Mouse (Mus musculus): ENCODE measurements around the gene Dgcr8. TPM values are rescaled to one million over a fixed set of nuclear protein-coding genes. Genes with fewer than 3 reads are reported as not detected.

Gene Dgcr8
- polyA plus RNA-seq, 1 experiment = 11.9 TPM

DNA sequence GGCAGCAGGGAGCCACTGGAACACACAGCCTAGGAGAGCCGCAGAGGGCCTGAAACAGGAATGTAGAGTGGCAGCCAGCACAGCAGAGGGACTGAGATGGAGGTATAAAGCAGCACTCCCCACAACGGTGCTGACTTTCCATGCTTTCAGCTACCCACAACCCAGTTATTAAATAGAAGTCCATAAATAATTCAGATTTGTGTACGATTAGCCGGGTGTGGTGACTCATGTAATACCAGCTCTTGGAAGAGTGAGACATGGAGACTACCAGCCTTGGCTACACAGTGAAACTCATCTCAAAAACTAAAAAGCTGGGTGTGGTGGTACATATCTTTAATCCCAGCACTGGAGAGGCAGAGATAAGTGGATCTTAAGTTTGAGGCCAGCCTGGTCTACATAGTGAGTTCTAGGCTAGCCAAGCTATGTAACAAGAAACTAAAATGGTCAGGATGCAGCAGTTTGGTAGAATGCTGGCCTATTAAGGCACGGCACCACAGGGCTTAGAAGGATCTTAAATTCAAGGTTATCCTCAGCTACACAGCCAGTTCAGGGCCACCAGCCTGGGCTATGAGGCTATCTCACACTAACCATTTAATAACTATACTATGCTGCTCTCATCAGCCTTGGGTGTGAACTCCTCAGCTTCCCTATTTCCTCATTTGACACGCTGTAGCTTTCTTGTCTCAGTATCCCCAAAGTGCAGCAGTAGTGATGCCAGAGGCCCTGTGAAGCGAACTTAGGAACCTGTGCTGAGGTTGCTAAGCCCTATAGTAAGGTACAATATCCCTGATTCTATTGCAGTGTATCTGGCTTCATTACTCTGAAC, 52.2 kb downstream of the Dgcr8 start:
- Histone ChIP-seq H3K4me2 (ENCODE audit: low read depth) (peak overlapping the region; percentile 75), H3K79me2 (ENCODE audit: control insufficient read depth, insufficient read depth) (peaks cover 22% of the 10 kb centered on the region), H3ac (ENCODE audit: control insufficient read depth, insufficient read length) (no peak overlapping the region)

DNA sequence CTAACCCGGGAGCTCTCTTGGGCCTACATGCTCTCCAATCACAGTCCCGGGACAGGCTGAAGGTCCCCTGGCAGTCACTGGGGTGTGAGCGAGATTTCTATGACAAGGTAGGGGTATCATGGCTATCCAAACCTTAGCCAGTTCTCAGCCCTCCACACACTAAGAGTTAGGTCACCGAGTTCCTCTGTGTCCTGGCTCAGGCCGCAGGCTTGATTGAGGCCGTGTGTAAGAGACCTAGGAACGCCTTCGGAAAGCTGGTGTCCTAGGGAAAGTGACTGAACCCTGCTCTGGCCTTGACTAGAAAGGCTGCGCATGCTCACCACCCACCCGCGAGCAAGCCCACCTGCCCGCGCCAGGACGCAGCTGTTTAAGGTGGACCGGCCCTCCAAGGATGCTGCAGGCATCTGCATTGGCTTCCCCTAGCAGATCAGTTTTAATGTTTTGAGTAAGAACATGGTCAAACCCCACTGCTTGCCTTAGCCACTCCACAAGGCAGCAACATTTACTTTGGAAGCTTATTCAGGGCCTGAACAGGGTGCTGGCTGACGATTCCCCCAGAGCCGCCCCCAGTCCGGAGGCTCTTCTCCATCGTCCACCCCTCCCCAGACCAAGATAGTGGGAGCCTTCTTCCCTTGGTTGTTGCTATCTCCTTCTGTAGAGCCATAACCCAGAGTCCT, 53.5 kb downstream of the Dgcr8 start:
- Histone ChIP-seq H3K36me3 (ENCODE audit: control insufficient read depth, insufficient read depth) (peaks cover 14% of the 10 kb centered on the region), H3K4me2 (ENCODE audit: low read depth) (peak overlapping the region; percentile 75), H3K27me3 (ENCODE audit: control insufficient read depth, insufficient read depth, insufficient read length) (no peaks in the 10 kb centered on the region), H3K79me2 (ENCODE audit: control insufficient read depth, insufficient read depth) (peaks cover 36% of the 10 kb centered on the region), H3K4me3 (peak overlapping the region; percentile 64), H3ac (ENCODE audit: control insufficient read depth, insufficient read length) (peak overlapping the region; percentile 63)
- TF ChIP-seq TCF12 (IDR thresholded peaks at IDR 0.05; ENCODE audit: insufficient read depth, poor library complexity, severe bottlenecking) (no peak), MYOG (IDR thresholded peaks at IDR 0.05; ENCODE audit: control insufficient read depth in 1 of 3, insufficient read depth in 1 of 3, insufficient read length in 2 of 3, low read depth in 2 of 3) (peak in 2 of 3 experiments; percentile 28 to 74), MYOD1 (IDR thresholded peaks at IDR 0.05; ENCODE audit: control insufficient read depth in 1 of 3, insufficient read length in 2 of 3, low read depth in 2 of 3) (peak in 2 of 3 experiments; percentile 76 to 79), POLR2AphosphoS2 (IDR thresholded peaks at IDR 0.05; ENCODE audit: insufficient read length, low read depth) (peak; percentile 54)

More for the DNA sequence above, 52.2 kb downstream of the Dgcr8 start:
- H3K27me3 ChIP-seq (ENCODE audit: control insufficient read depth, insufficient read depth, insufficient read length) = no peaks in the 10 kb centered on the region
- peaks cover 23% of the 10 kb centered on the region for H3K36me3 ChIP-seq (ENCODE audit: control insufficient read depth, insufficient read depth)
- TF ChIP-seq POLR2A (IDR thresholded peaks at IDR 0.05; ENCODE audit: insufficient read length, low read depth) (no peak), MAX (IDR thresholded peaks at IDR 0.05; ENCODE audit: low read depth) (no peak), POLR2AphosphoS2 (IDR thresholded peaks at IDR 0.05; ENCODE audit: insufficient read length, low read depth) (peak; percentile 56), CEBPB (IDR thresholded peaks at IDR 0.05; ENCODE audit: insufficient read depth, poor library complexity, severe bottlenecking) (no peak)
- H3K4me3 ChIP-seq = no peak overlapping the region

DNA sequence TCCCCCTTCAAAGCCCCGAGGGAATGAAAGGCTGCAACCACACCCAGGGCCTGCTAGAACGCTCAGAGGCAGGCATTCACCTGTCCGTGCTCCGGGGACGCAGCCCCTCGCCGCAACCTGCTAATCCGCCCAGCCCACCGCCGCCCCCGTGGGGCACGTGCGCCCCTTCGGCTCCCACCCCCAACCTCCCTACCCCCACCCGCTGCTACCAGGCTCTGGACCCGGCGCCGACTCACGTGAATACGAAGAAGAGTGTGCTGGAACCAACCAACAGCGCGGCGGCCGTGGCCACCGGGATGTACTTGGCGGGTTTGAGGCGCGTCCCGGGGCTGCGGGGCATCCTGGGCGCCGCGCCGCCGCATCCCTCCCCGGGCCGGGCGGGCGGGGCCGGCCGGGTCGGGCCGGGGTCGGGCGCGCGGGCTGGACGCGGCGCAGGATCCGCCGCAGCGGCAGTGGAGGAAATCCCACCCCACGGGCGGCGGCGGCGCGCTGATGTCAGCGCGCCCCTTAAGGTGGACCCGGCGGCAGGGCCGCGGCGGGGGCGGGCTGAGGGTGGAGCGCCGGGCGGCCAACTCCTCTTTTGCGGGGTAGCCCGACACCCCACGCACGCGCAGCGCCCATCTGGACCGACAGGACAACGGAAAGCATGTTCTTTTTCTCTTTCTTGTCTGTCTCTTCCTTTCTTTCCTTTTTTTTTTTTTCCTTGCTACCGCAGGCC, 54.2 kb downstream of the Dgcr8 start, which contains the start of gene Zdhhc8:
Gene Zdhhc8, minus strand, starts transcription at position 466 of the 718 bp plus-strand sequence.
- TF ChIP-seq MAX (IDR thresholded peaks at IDR 0.05; ENCODE audit: low read depth) (no peak), POLR2AphosphoS2 (IDR thresholded peaks at IDR 0.05; ENCODE audit: insufficient read length, low read depth) (peak; percentile 46), E2F4 (IDR thresholded peaks at IDR 0.05; ENCODE audit: insufficient read depth) (no peak), USF1 (IDR thresholded peaks at IDR 0.05; ENCODE audit: low read depth) (no peak), MYOG (IDR thresholded peaks at IDR 0.05; ENCODE audit: control insufficient read depth in 1 of 3, insufficient read depth in 1 of 3, insufficient read length in 2 of 3, low read depth in 2 of 3) (no peak), MYOD1 (IDR thresholded peaks at IDR 0.05; ENCODE audit: control insufficient read depth in 1 of 3, insufficient read length in 2 of 3, low read depth in 2 of 3) (peak in 1 of 3 experiments; percentile 30), TCF3 (IDR thresholded peaks at IDR 0.05; ENCODE audit: insufficient read length, low read depth) (no peak), POLR2A (IDR thresholded peaks at IDR 0.05; ENCODE audit: insufficient read length, low read depth) (peak; percentile 51), TCF12 (IDR thresholded peaks at IDR 0.05; ENCODE audit: insufficient read depth, poor library complexity, severe bottlenecking) (no peak), REST (IDR thresholded peaks at IDR 0.05; ENCODE audit: insufficient read depth, insufficient read length) (no peak), SRF (IDR thresholded peaks at IDR 0.05; ENCODE audit: control insufficient read depth, insufficient read length, low read depth) (no peak), CEBPB (IDR thresholded peaks at IDR 0.05; ENCODE audit: insufficient read depth, poor library complexity, severe bottlenecking) (no peak)
- peak within 1 kb of the TSS; percentile 63 for H3ac ChIP-seq (ENCODE audit: control insufficient read depth, insufficient read length)
- H3K4me3 ChIP-seq = peak within 1 kb of the TSS; percentile 64
- H3K36me3 ChIP-seq (ENCODE audit: control insufficient read depth, insufficient read depth) = peaks cover 13% of the 10 kb centered on the region
- H3K27me3 ChIP-seq (ENCODE audit: control insufficient read depth, insufficient read depth, insufficient read length) = no peaks in the 10 kb centered on the region
- peak within 1 kb of the TSS; percentile 75 for H3K4me2 ChIP-seq (ENCODE audit: low read depth)
- H3K79me2 ChIP-seq (ENCODE audit: control insufficient read depth, insufficient read depth) = peaks cover 43% of the 10 kb centered on the region

DNA sequence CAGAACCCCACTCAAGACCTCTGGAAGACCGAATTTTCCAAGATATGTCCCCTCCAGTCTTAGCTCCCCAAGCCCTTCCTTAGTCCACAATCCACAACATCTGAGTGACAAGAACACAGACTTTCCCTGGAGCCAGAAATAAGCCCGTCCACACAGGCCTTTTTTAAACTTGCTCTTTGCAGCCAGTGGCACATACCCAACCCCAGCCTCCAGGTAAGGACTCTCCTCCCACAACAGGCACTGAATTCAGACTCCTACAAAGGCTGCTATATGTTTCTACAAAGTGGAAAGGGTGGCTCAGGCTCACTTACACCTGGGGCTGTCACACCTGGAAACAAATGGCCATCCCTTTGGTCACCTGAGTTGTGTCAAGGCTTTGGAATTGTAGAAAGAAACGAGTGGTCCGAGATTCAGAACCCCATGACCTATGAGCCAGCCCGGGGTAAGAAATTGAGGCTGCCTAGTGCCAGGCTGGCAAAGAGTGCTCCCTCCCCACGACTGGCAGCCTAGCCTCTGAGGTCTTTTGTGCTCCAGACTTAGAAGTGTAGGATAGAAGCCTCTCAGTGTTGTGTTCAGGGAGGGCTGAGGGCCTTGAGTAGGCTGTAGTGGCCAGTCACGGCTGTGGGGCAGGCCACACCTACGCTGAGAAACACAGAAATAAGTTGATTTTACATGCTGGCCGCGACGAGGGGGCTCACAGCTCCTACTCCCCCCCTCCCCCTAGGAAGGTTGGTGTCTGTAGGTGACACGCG, 55.0 kb downstream of the Dgcr8 start:
- Histone ChIP-seq H3K4me3 (peak overlapping the region; percentile 64), H3K79me2 (ENCODE audit: control insufficient read depth, insufficient read depth) (peaks cover 44% of the 10 kb centered on the region)

More for the DNA sequence above, 55.0 kb downstream of the Dgcr8 start:
- TF ChIP-seq SRF (IDR thresholded peaks at IDR 0.05; ENCODE audit: control insufficient read depth, insufficient read length, low read depth) = no peak
- no peak for TF ChIP-seq USF1 (IDR thresholded peaks at IDR 0.05; ENCODE audit: low read depth)
- TF ChIP-seq MYOD1 (IDR thresholded peaks at IDR 0.05; ENCODE audit: control insufficient read depth in 1 of 3, insufficient read length in 2 of 3, low read depth in 2 of 3) = no peak
- TF ChIP-seq REST (IDR thresholded peaks at IDR 0.05; ENCODE audit: insufficient read depth, insufficient read length) = no peak
- TF ChIP-seq TCF12 (IDR thresholded peaks at IDR 0.05; ENCODE audit: insufficient read depth, poor library complexity, severe bottlenecking) = no peak
- no peak for TF ChIP-seq E2F4 (IDR thresholded peaks at IDR 0.05; ENCODE audit: insufficient read depth)
- no peak for TF ChIP-seq POLR2A (IDR thresholded peaks at IDR 0.05; ENCODE audit: insufficient read length, low read depth)
- no peak for TF ChIP-seq MAX (IDR thresholded peaks at IDR 0.05; ENCODE audit: low read depth)
- no peak for TF ChIP-seq MYOG (IDR thresholded peaks at IDR 0.05; ENCODE audit: control insufficient read depth in 1 of 3, insufficient read depth in 1 of 3, insufficient read length in 2 of 3, low read depth in 2 of 3)
- TF ChIP-seq CEBPB (IDR thresholded peaks at IDR 0.05; ENCODE audit: insufficient read depth, poor library complexity, severe bottlenecking) = no peak
- TF ChIP-seq TCF3 (IDR thresholded peaks at IDR 0.05; ENCODE audit: insufficient read length, low read depth) = no peak
- no peak for TF ChIP-seq POLR2AphosphoS2 (IDR thresholded peaks at IDR 0.05; ENCODE audit: insufficient read length, low read depth)
- Histone ChIP-seq H3K27me3 (ENCODE audit: control insufficient read depth, insufficient read depth, insufficient read length) (no peaks in the 10 kb centered on the region), H3K36me3 (ENCODE audit: control insufficient read depth, insufficient read depth) (peaks cover 9% of the 10 kb centered on the region), H3ac (ENCODE audit: control insufficient read depth, insufficient read length) (peak overlapping the region; percentile 63), H3K4me2 (ENCODE audit: low read depth) (peak overlapping the region; percentile 74)
